Mouse (Mus musculus) neutrophil, adult 5-6 weeks (primary cell): ENCODE data around the gene Zbtb1. TPM values are rescaled to one million over a fixed set of nuclear protein-coding genes. Genes with fewer than 3 reads are reported as not detected.

ENCODE experiments used
- ATAC-seq: fragments of 151-379, 151-347 bp; 2 replicates; pipeline ENCODE4 v1.8.0; 2017; ENCODE audit warnings: mild to moderate bottlenecking, moderate TSS enrichment; ENCODE audit not compliant: insufficient number of reproducible peaks, poor library complexity, low FRiP score, severe bottlenecking; ENCODE audit errors: extremely low read depth
- total RNA-seq: library from RNA; stranded (forward); fragments of 200-1000 nt; gene quantifications from 2 replicates; pipeline ENCODE4 v1.2.3, GENCODE M21; 2017

Zbtb1 gene
- total RNA-seq, 1 experiment from 2014 or later = 20.1 TPM

GRCm38 (mm10) chr12:76368201-76368789 lies 1.8 kb upstream of the Zbtb1 start:
- ATAC-seq = no peak

- ATAC-seq = no peak
Observed at GRCm38 (mm10) chr12:76368790-76369205, 1.3 kb upstream of the Zbtb1 start.

GRCm38 (mm10) chr12:76369206-76369977 lies 674 bp upstream of the Zbtb1 start, which contains the start of gene Zbtb25:
Zbtb25 (minus strand) TSS chr12:76369602.
- peak; percentile 47 for ATAC-seq

- no peak for ATAC-seq
Observed at GRCm38 (mm10) chr12:76370831-76371571, 935 bp downstream of the Zbtb1 start.

- ATAC-seq = no peak
Observed at GRCm38 (mm10) chr12:76372046-76372445, 2.0 kb downstream of the Zbtb1 start.

- peak; percentile 20; the same call in 1 of the 2 replicates for ATAC-seq
Observed at GRCm38 (mm10) chr12:76372881-76373818, 3.1 kb downstream of the Zbtb1 start.

GRCm38 (mm10) chr12:76373991-76374390 lies 3.9 kb downstream of the Zbtb1 start:
- no peak for ATAC-seq

GRCm38 (mm10) chr12:76374911-76375310 lies 4.8 kb downstream of the Zbtb1 start:
- ATAC-seq = no peak

- no peak for ATAC-seq
Observed at GRCm38 (mm10) chr12:76375506-76375905, 5.4 kb downstream of the Zbtb1 start.

- ATAC-seq = peak; percentile 78
Observed at GRCm38 (mm10) chr12:76376649-76377048, 6.6 kb downstream of the Zbtb1 start.

GRCm38 (mm10) chr12:76377059-76377458 lies 7.0 kb downstream of the Zbtb1 start:
- ATAC-seq = peak; percentile 72

- ATAC-seq = no peak
Observed at GRCm38 (mm10) chr12:76377726-76378125, 7.7 kb downstream of the Zbtb1 start.

- ATAC-seq = no peak
Observed at GRCm38 (mm10) chr12:76378556-76378955, 8.5 kb downstream of the Zbtb1 start.

GRCm38 (mm10) chr12:76380151-76380550 lies 10.1 kb downstream of the Zbtb1 start:
- ATAC-seq = no peak

- ATAC-seq = no peak
Observed at GRCm38 (mm10) chr12:76385342-76385741, 15.3 kb downstream of the Zbtb1 start.

- no peak for ATAC-seq
Observed at GRCm38 (mm10) chr12:76388794-76389193, 18.7 kb downstream of the Zbtb1 start.

- no peak for ATAC-seq
Observed at GRCm38 (mm10) chr12:76391595-76392271, 21.7 kb downstream of the Zbtb1 start.

GRCm38 (mm10) chr12:76392979-76393378 lies 22.9 kb downstream of the Zbtb1 start:
- no peak for ATAC-seq
